ENCODE assay signal across 8 mouse cellular contexts in the genomic region with DNA sequence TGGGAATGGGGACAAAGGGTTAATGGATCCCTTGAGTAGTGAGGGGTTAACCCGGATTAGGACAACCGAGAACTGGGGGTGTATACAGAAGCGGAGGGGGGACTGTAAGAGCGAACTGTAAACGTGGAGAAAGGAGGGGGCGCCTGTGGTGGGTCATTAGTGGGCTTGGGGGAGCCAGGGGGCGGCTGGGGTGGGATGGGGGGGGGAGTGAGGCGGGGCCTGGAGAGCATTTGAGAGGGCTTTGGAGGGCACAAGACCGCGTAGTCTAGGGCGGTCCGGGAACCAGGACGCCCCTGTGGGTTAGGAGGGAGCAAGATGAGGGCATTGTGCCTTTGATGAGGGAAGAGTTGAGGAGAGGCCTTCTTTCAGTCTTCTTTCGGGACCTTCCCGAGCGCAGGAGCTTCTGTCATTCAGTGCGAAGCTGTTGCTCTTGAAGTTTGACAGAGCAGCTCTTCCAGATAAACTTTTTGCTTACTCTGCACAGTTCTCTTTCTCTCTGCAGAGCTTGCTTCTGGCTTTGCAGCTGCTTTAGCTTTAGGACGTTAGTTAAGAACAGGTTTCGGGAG. TPM values are rescaled to one million over a fixed set of nuclear protein-coding genes. Genes with fewer than 3 reads are reported as not detected.
DNase-seq lines count a peak whose midpoint lies in the region; ATAC-seq and TF ChIP-seq lines count a peak whose summit lies in the region.

No protein-coding gene starts in this region.

- ATAC-seq in heart, postnatal 0 days (ENCODE audit: insufficient read depth, low read depth), result no peak
- no peak for ATAC-seq in liver, embryonic 16.5 days (ENCODE audit: low read depth)

- H3K4me3 ChIP-seq in heart, postnatal 0 days (ENCODE audit: low read depth, low read length), result peak overlapping the region; percentile 84
- H3K4me3 ChIP-seq in liver, embryonic 16.5 days (ENCODE audit: low read depth, low read length), result peak overlapping the region; percentile 70

- peak overlapping the region; percentile 68 for H3K9ac ChIP-seq in heart, postnatal 0 days (replicated peaks; ENCODE audit: low read depth, low read length)
- H3K9ac ChIP-seq in liver, embryonic 16.5 days (ENCODE audit: low read depth, low read length), result peak overlapping the region; percentile 85

- no peaks in the 10 kb centered on the region for H3K9me3 ChIP-seq in heart, postnatal 0 days (replicated peaks; ENCODE audit: control insufficient read depth, low read length)
- H3K9me3 ChIP-seq in liver, embryonic 16.5 days (replicated peaks; ENCODE audit: control insufficient read depth, low read length), result no peaks in the 10 kb centered on the region

- H3K27me3 ChIP-seq in heart, postnatal 0 days (ENCODE audit: control insufficient read depth, insufficient read depth, low read length), result no peaks in the 10 kb centered on the region
- H3K27me3 ChIP-seq in liver, embryonic 16.5 days (ENCODE audit: control insufficient read depth, insufficient read depth, low read depth, low read length), result no peaks in the 10 kb centered on the region

- 3% methylated on average over 18 of the region's 19 CpGs for WGBS in heart, postnatal 0 days
- 3% methylated on average over 19 of the region's 19 CpGs for WGBS in liver, embryonic 16.5 days (ENCODE audit: insufficient replicate concordance)

- TF ChIP-seq EP300 in heart, postnatal 0 days (IDR thresholded peaks at IDR 0.05; ENCODE audit: low read depth), result no peak

- peak overlapping the region; percentile 59; the same call in 1 of the 2 replicates for H3K27ac ChIP-seq in heart, postnatal 0 days (ENCODE audit: low read depth)
- H3K27ac ChIP-seq in liver, embryonic 16.5 days (ENCODE audit: low read length), result no peak overlapping the region

- peaks cover 25% of the 10 kb centered on the region for H3K4me1 ChIP-seq in heart, postnatal 0 days (ENCODE audit: control insufficient read depth, insufficient read depth)
- peaks cover 28% of the 10 kb centered on the region for H3K4me1 ChIP-seq in liver, embryonic 16.5 days (ENCODE audit: control insufficient read depth, low read depth, low read length)

- H3K4me2 ChIP-seq in heart, postnatal 0 days (ENCODE audit: low read depth, low read length), result peak overlapping the region; percentile 95
- peak overlapping the region; percentile 93 for H3K4me2 ChIP-seq in liver, embryonic 16.5 days (ENCODE audit: low read depth, low read length)

- no peak for TF ChIP-seq CTCF in heart, postnatal 0 days (IDR thresholded peaks at IDR 0.05; ENCODE audit: low read depth)

- DNase-seq in kidney, adult 9 months, result peak; percentile 47
- DNase-seq in kidney, postnatal 14 days, result no peak
- DNase-seq in NIH3T3 (ENCODE audit: low read depth), result peak; percentile 54
- DNase-seq in heart, postnatal 0 days (ENCODE audit: low spot score), result peak; percentile 22
- DNase-seq in thymus, postnatal 0 days (ENCODE audit: low spot score), result peak; percentile 41
- DNase-seq in gastrocnemius, adult 8-10 months (ENCODE audit: low spot score in 2 of 2), result no peak
- no peak for DNase-seq in frontal cortex, postnatal 14 days (ENCODE audit: low spot score in 2 of 2)

- peaks cover 10% of the 10 kb centered on the region for H3K36me3 ChIP-seq in heart, postnatal 0 days (replicated peaks; ENCODE audit: control insufficient read depth, insufficient read depth, low read length)
- H3K36me3 ChIP-seq in liver, embryonic 16.5 days (ENCODE audit: control insufficient read depth, insufficient read depth), result no peaks in the 10 kb centered on the region

RNA-seq across cellular contexts. Expression of gene Sufu, which starts 0.8 kb away (rescaled TPM):
- total RNA-seq in heart, postnatal 0 days (2014; rRNA removed; ENCODE audit: low replicate concordance), result 10.4 and 11.0 TPM in 2 replicates
- polyA plus RNA-seq in heart, postnatal 0 days (2015; fragmentation: Nextera tagmentation; extraction: Ambion mirVana), result 9.2 and 9.5 TPM in 2 replicates
- 5.0 and 5.7 TPM in 2 replicates for polyA plus RNA-seq in liver, embryonic 16.5 days (2015; fragmentation: Nextera tagmentation; extraction: Ambion mirVana)
- polyA plus RNA-seq in thymus, postnatal 0 days (2015; fragmentation: Nextera tagmentation; extraction: Ambion mirVana), result 20.7 and 21.0 TPM in 2 replicates
- 1 to 10 TPM; 4.5 to 5.7 (median 5.3) TPM for total RNA-seq in gastrocnemius, adult 8-10 months (2022)

RNA-seq across cellular contexts. Expression of gene Actr1a, which starts 2.0 kb away (rescaled TPM):
- total RNA-seq in heart, postnatal 0 days (2014; rRNA removed; ENCODE audit: low replicate concordance), result 153 and 173 TPM in 2 replicates
- 115 and 118 TPM in 2 replicates for polyA plus RNA-seq in heart, postnatal 0 days (2015; fragmentation: Nextera tagmentation; extraction: Ambion mirVana)
- polyA plus RNA-seq in liver, embryonic 16.5 days (2015; fragmentation: Nextera tagmentation; extraction: Ambion mirVana), result 45.2 and 48.6 TPM in 2 replicates
- polyA plus RNA-seq in thymus, postnatal 0 days (2015; fragmentation: Nextera tagmentation; extraction: Ambion mirVana), result 132 and 141 TPM in 2 replicates
- total RNA-seq in gastrocnemius, adult 8-10 months (2022), result 10 to 100 TPM; 56.5 to 61.5 (median 59.3) TPM

RNA-seq across cellular contexts. Expression of gene 2310034G01Rik, which starts 47.4 kb away (rescaled TPM):
- total RNA-seq in heart, postnatal 0 days (2014; rRNA removed; ENCODE audit: low replicate concordance), result 1.5 TPM in 1 of 2 replicates, not detected in the other
- polyA plus RNA-seq in heart, postnatal 0 days (2015; fragmentation: Nextera tagmentation; extraction: Ambion mirVana), result 1.1 and 1.3 TPM in 2 replicates
- 0.36 and 0.40 TPM in 2 replicates for polyA plus RNA-seq in liver, embryonic 16.5 days (2015; fragmentation: Nextera tagmentation; extraction: Ambion mirVana)
- polyA plus RNA-seq in thymus, postnatal 0 days (2015; fragmentation: Nextera tagmentation; extraction: Ambion mirVana), result 1.1 and 1.5 TPM in 2 replicates
- total RNA-seq in gastrocnemius, adult 8-10 months (2022), result under 1 TPM in 3 of 4 experiments, not detected in 1; 0.27 to 0.35 (median 0.29) TPM

RNA-seq across cellular contexts. Expression of gene Mfsd13a, which starts 56.6 kb away (rescaled TPM):
- 5.2 and 21.8 TPM in 2 replicates for total RNA-seq in heart, postnatal 0 days (2014; rRNA removed; ENCODE audit: low replicate concordance)
- polyA plus RNA-seq in heart, postnatal 0 days (2015; fragmentation: Nextera tagmentation; extraction: Ambion mirVana), result 3.2 and 3.7 TPM in 2 replicates
- 11.2 and 13.8 TPM in 2 replicates for polyA plus RNA-seq in liver, embryonic 16.5 days (2015; fragmentation: Nextera tagmentation; extraction: Ambion mirVana)
- polyA plus RNA-seq in thymus, postnatal 0 days (2015; fragmentation: Nextera tagmentation; extraction: Ambion mirVana), result 7.5 and 8.1 TPM in 2 replicates
- total RNA-seq in gastrocnemius, adult 8-10 months (2022), result 1 to 10 TPM; 1.1 to 2.2 (median 1.9) TPM

RNA-seq across cellular contexts. Expression of gene Cuedc2, which starts 59.0 kb away (rescaled TPM):
- 91.7 and 114 TPM in 2 replicates for total RNA-seq in heart, postnatal 0 days (2014; rRNA removed; ENCODE audit: low replicate concordance)
- 129 and 136 TPM in 2 replicates for polyA plus RNA-seq in heart, postnatal 0 days (2015; fragmentation: Nextera tagmentation; extraction: Ambion mirVana)
- polyA plus RNA-seq in liver, embryonic 16.5 days (2015; fragmentation: Nextera tagmentation; extraction: Ambion mirVana), result 67.3 and 67.6 TPM in 2 replicates
- polyA plus RNA-seq in thymus, postnatal 0 days (2015; fragmentation: Nextera tagmentation; extraction: Ambion mirVana), result 152 and 155 TPM in 2 replicates
- total RNA-seq in gastrocnemius, adult 8-10 months (2022), result 10 to 100 TPM; 57.5 to 66.3 (median 64.3) TPM

Comparison
In these comparisons a context has a peak if more than half of its experiments do, and no peak if none do; other contexts are left out.
1. DNase-seq: peak in kidney, adult 9 months (single experiment), NIH3T3 (single experiment), heart, postnatal 0 days (single experiment) and thymus, postnatal 0 days (single experiment); none in kidney, postnatal 14 days (single experiment), gastrocnemius, adult 8-10 months (0 of 2) and frontal cortex, postnatal 14 days (0 of 2).